Mouse (Mus musculus) bone marrow macrophage, adult 2 months (primary cell): ENCODE measurements around the gene Apol9a.

Source experiments
- CTCF ChIP-seq: IDR thresholded peaks from 2 replicates; pipeline ENCODE4 v1.5.1; 2012; ENCODE audit warnings: low read depth, mild to moderate bottlenecking, low read length, moderate library complexity
- POLR2A ChIP-seq: IDR thresholded peaks from 2 replicates; pipeline ENCODE4 v1.6.1; 2012; ENCODE audit warnings: mild to moderate bottlenecking, low read depth, low read length, borderline replicate concordance

GRCm38 (mm10) chr15:77359486-77359885, 51.4 kb downstream of the Apol9a start:
- TF ChIP-seq CTCF, result no peak
- TF ChIP-seq POLR2A, result no peak
